25 mouse cellular contexts compared by ENCODE assay signal in the genomic region with DNA sequence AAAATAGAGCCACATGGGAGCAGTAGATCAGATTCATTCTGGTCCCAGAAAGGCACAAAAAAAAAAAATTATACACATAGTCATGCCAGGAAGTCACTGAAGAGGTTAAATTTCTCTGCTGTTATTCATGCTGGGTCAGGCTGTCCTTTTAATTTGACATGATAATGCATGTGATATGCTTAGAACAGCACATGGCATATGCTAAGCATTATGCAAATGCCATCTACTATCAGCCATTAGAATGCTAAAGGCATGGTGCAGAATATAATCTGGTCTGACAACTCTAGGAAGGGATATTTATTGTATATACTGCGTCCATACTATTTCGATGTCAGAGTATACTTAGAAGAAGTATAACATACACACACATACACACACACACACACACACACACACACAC.
"Had no signal": no experiment of that assay in that cellular context is flagged by ENCODE, and none has a peak within 500 bp of the region (broad histone marks: within the 10 kb centered on the region; RNA-seq: fewer than 3 reads in every experiment).

No protein-coding gene starts in this region.

- ATAC-seq: intestine, postnatal 0 days; liver, embryonic 12.5 days had no signal

- H3K4me2 ChIP-seq: limb, embryonic 13.5 days; liver, embryonic 12.5 days; liver, embryonic 15.5 days; lung, embryonic 15.5 days; neural tube, embryonic 12.5 days; neural tube, embryonic 15.5 days had no signal

- H3K36me3 ChIP-seq: limb, embryonic 10.5 days; limb, embryonic 13.5 days; liver, embryonic 12.5 days; liver, embryonic 15.5 days; lung, embryonic 15.5 days; neural tube, embryonic 12.5 days; neural tube, embryonic 15.5 days had no signal

- H3K27ac ChIP-seq: kidney, postnatal 0 days; layer of hippocampus, adult 2 months; limb, embryonic 10.5 days; limb, embryonic 13.5 days; liver, embryonic 12.5 days; liver, embryonic 15.5 days; lung, embryonic 15.5 days; neural tube, embryonic 12.5 days; neural tube, embryonic 15.5 days; stomach, postnatal 0 days had no signal

- H3K4me1 ChIP-seq: limb, embryonic 10.5 days; limb, embryonic 13.5 days; liver, embryonic 12.5 days; liver, embryonic 15.5 days; lung, embryonic 15.5 days; megakaryocyte, embryonic 14.5 days; neural tube, embryonic 12.5 days; neural tube, embryonic 15.5 days had no signal

- DNase-seq: kidney, adult 2 months; kidney, postnatal 25 days; layer of hippocampus, adult 9-11 months; liver; lung, adult 18-20 months; lung, postnatal 10 days; lung, postnatal 36 days; right cerebral cortex, adult 18-20 months; right cerebral cortex, postnatal 14 days; right cerebral cortex, postnatal 4 days; thymus, adult 2 months; thymus, postnatal 14 days; thymus, postnatal 4 days had no signal

- H3K9me3 ChIP-seq: limb, embryonic 10.5 days; limb, embryonic 13.5 days; liver, embryonic 12.5 days; liver, embryonic 15.5 days; lung, embryonic 15.5 days; neural tube, embryonic 12.5 days; neural tube, embryonic 15.5 days had no signal

- H3K27me3 ChIP-seq: limb, embryonic 13.5 days; liver, embryonic 12.5 days; liver, embryonic 15.5 days; lung, embryonic 15.5 days; megakaryocyte, embryonic 14.5 days; neural tube, embryonic 12.5 days; neural tube, embryonic 15.5 days had no signal

- H3K9ac ChIP-seq: limb, embryonic 13.5 days; liver, embryonic 12.5 days; liver, embryonic 15.5 days; lung, embryonic 15.5 days; neural tube, embryonic 12.5 days; neural tube, embryonic 15.5 days had no signal

- H3K4me3 ChIP-seq: layer of hippocampus, adult 2 months; limb, embryonic 10.5 days; limb, embryonic 13.5 days; liver, embryonic 12.5 days; liver, embryonic 15.5 days; lung, embryonic 15.5 days; megakaryocyte, embryonic 14.5 days; neural tube, embryonic 12.5 days; neural tube, embryonic 15.5 days had no signal
